Mouse (Mus musculus) embryonic stem cell, embryonic (primary cell): ENCODE measurements around the gene Klf7.
"Not testable (repeated sequence)": the region's sequence is repeated elsewhere in the genome, so short reads cannot be mapped to it uniquely, and the experiment has no call there.

Experiments used
- CTCF ChIA-PET, 4 experiments: fragments of 300-600 bp in 2 of 4; fragments of 350-600 bp in 2 of 4; sonication (Branson Sonifier 250); formaldehyde crosslinking; loops; one replicate each; lab custom pipeline; 2022; ENCODE audit warnings: inconsistent platforms in 2 of 4; lab: Charles Lee
- POLR2A ChIA-PET, 4 experiments: fragments of 300-600 bp in 2 of 4; fragments of 350-600 bp in 2 of 4; sonication (Branson Sonifier 250); formaldehyde crosslinking; loops; one replicate each; lab custom pipeline; 2022; ENCODE audit warnings: antibody characterized with exemption in 4 of 4, inconsistent platforms in 1 of 4; lab: Charles Lee

The Klf7 gene

DNA sequence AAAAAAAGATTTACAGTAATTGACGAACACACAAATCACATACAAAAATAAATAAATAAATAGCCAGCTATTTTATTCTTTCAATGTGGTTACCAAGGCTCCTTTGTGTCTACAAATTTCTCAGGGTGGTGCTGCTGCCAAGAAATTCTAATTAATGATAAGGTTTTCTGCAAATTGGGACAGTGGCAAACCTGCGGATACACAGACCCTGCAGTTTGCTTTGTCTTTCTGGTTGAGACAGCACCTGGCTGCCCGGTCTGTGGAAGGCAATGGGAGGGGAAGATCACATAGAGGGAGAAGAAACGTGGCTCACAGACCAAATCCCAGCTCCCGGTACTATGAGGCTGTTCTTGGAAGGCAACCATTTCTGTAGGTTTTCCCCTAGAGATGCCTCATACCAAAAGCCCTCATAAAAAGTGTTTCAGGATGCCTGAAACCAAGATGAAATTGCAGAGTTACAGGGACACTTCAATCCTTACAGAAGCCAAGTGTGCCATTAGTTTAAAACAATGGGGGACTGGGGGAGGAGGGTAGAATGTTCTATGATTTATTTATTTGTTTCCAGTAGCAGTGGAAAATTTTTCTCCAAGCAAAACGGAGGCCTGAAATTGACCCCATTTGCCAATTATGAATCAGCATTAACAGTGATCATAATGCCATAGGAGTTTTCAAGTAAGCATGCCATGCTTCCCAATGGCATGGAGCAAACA is 5.2 kb downstream of the Klf7 start:
- POLR2A ChIA-PET = interaction anchor here in 1 of 4 experiments (0.6 to 1.4 kb wide), 3 partner anchors 9 to 955 kb away, joined by 3 to 4 read pairs (median 4); no protein-coding TSS in a partner anchor
- CTCF ChIA-PET = no interaction called here

- CTCF ChIA-PET = no interaction called here
- POLR2A ChIA-PET = interaction anchor here in 1 of 4 experiments (0.5 to 1.2 kb wide), 4 partner anchors 18 to 1054 kb away, joined by 3 to 4 read pairs (median 3); no protein-coding TSS in a partner anchor
These were observed 7.5 kb downstream of the Klf7 start for GRCm38 (mm10) chr1:64114579-64114978.

DNA sequence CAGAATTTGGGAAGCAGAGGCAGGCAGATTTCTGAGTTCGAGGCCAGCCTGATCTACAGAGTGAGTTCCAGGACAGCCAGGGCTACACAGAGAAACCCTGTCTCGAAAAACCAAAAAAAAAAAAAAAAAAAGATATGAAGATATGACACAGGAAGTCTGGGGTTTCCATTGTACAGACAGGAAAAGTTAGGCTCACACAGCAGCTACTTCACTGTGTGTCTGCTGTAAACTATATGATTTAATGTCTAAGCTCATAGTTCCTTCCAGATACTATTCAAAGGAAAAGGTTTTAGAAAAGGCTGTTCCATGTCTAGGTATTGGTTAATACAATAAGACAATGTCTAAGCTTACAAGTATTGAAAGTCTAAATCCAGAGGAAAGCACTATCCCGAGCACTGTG is 13.4 kb downstream of the Klf7 start:
- POLR2A ChIA-PET = interaction anchor here in 3 of 4 experiments (0.7 to 5.1 kb wide), 7 partner anchors 10 to 540 kb away, joined by 4 to 33 read pairs (median 7); partner anchors contain the start of gene Klf7 (in 3 of the 3)
- CTCF ChIA-PET = not testable (repeated sequence)

DNA sequence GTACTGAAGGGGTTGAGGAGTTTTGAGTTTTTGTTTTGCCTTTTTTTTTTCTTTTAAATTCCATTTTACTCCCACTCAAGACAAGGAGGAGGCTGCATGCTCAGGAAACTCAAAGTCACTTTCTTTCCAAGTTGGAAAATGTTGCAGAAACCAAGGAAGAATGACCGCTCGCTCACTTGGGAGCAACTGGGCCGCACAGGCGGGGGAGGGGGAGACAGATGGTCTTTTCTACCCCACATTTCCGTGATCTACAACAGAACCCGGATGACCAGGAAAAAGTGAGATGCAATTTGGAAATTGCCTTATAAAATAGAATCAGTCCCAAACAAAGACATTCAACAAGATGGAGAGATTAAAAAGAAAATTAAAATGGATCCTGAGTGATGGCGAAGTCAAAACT is 14.6 kb downstream of the Klf7 start:
- ChIA-PET POLR2A (interaction anchor here in 2 of 4 experiments (3.4 to 5.1 kb wide), 2 partner anchors 14 to 15 kb away, joined by 16 to 33 read pairs; partner anchors contain the start of gene Klf7 (in 2 of the 2)), CTCF (interaction anchor here in 1 of 4 experiments (0.6 kb wide), 1 partner anchor 758 kb away, joined by 3 read pairs; no protein-coding TSS in a partner anchor)

DNA sequence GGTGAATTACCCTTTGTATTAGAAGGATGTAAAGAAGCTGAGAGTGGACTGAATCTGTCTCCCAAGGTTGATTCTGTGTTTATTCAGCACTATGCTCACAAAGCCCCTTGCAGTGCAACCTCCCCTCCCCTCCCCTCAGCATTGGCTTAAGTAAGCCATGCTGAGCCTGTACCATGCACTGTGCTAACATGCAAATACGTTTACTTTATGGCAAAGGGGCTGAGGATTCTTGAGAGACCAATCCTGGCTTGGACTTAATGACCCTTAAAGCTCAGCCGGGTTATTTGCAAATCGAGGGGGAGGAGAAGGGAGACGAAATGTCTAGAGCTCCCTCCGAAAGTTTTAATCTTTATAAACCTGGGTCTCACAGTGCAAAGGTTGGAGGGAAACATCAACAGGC is 16.0 kb downstream of the Klf7 start:
- CTCF ChIA-PET = no interaction called here
- POLR2A ChIA-PET = interaction anchor here in 3 of 4 experiments (0.9 to 2.6 kb wide), 4 partner anchors 16 to 201 kb away, joined by 3 to 15 read pairs (median 10); partner anchors contain the start of gene Klf7 (in 3 of the 3)

- CTCF ChIA-PET = interaction anchor here in 1 of 4 experiments (0.6 kb wide), 1 partner anchor 415 kb away, joined by 4 read pairs; no protein-coding TSS in a partner anchor
- POLR2A ChIA-PET = interaction anchor here in 3 of 4 experiments (0.8 to 2.6 kb wide), 5 partner anchors 11 to 202 kb away, joined by 3 to 15 read pairs (median 4); partner anchors contain the start of gene Klf7 (in 3 of the 3)
These were observed 16.9 kb downstream of the Klf7 start for GRCm38 (mm10) chr1:64105181-64105646.

DNA sequence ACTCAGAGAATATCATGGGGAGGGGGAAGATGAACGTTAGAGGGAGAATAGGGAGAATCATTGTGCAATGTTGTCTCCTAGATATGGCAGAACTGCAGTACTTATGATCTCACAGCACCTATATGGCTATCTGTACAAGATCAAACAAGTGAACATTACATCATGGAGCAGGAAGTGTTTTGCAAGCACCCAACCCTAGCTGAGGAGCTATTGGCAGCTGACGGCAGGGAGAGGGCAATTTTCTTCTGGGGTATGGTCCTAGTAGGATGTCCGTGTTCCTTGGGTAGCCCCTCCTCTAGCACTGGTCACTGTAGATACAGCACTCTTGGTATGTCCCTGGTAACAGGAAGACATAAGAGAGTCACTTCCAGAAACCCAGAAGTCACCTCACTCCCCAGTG is 17.4 kb downstream of the Klf7 start:
- ChIA-PET POLR2A (interaction anchor here in 2 of 4 experiments (0.8 to 2.6 kb wide), 3 partner anchors 11 to 17 kb away, joined by 3 to 15 read pairs (median 15); partner anchors contain the start of gene Klf7 (in 2 of the 2)), CTCF (interaction anchor here in 2 of 4 experiments (0.6 kb wide), 2 partner anchors 16 to 414 kb away, joined by 3 to 4 read pairs; no protein-coding TSS in a partner anchor)

GRCm38 (mm10) chr1:64101331-64101730 is 20.8 kb downstream of the Klf7 start:
- POLR2A ChIA-PET = interaction anchor here in 3 of 4 experiments (0.7 to 5.7 kb wide), 9 partner anchors 12 to 22 kb away, joined by 3 to 47 read pairs (median 3); partner anchors contain the start of gene Klf7 (in 3 of the 3)
- CTCF ChIA-PET = no interaction called here

GRCm38 (mm10) chr1:64098800-64099199 is 23.3 kb downstream of the Klf7 start:
- ChIA-PET POLR2A (interaction anchor here in 2 of 4 experiments (0.7 to 5.7 kb wide), 3 partner anchors 23 to 51 kb away, joined by 3 to 47 read pairs (median 19); partner anchors contain the start of gene Klf7 (in 2 of the 2)), CTCF (interaction anchor here in 1 of 4 experiments (0.6 kb wide), 1 partner anchor 53 kb away, joined by 7 read pairs; no protein-coding TSS in a partner anchor)

DNA sequence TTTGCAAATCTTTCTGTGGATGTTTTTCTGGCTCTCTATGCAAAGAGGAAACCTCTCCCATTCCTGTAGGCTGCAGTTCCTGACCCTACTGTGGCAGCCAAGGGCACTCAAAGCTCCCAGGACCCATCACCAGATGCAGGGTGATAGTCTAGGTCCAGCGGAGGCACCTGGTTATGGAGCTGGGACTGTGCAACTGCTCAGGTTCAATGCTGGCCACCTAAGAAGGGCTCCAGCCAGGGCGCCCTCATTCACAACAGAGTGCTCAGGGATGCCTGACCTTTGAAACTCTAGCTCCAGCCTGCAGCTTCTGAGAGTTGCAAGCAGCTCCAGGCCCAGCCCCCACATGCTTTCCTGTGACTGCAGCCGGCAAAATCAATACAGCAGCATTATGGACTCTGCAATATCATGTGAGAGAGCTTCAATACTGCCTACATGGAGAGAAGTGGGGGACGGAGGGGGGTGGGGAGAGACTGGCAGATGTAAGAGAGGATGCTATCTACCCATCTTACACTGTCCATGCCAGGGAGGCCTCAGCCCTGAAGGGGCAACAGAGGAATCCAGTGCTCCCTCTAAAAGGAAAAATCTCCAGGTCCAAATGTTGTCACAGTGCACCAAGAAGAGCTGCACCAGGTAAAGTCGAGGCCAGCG is 24.3 kb downstream of the Klf7 start:
- ChIA-PET POLR2A (interaction anchor here in 3 of 4 experiments (0.5 to 5.7 kb wide), 9 partner anchors 14 to 282 kb away, joined by 3 to 47 read pairs (median 4); partner anchors contain the start of gene Klf7 (in 3 of the 3)), CTCF (no interaction called here)

- ChIA-PET POLR2A (interaction anchor here in 2 of 4 experiments (0.9 to 1.1 kb wide), 2 partner anchors 29 kb away, joined by 3 to 4 read pairs; partner anchors contain the start of gene Klf7 (in 2 of the 2)), CTCF (no interaction called here)
These were observed 29.1 kb downstream of the Klf7 start for GRCm38 (mm10) chr1:64093018-64093417.

DNA sequence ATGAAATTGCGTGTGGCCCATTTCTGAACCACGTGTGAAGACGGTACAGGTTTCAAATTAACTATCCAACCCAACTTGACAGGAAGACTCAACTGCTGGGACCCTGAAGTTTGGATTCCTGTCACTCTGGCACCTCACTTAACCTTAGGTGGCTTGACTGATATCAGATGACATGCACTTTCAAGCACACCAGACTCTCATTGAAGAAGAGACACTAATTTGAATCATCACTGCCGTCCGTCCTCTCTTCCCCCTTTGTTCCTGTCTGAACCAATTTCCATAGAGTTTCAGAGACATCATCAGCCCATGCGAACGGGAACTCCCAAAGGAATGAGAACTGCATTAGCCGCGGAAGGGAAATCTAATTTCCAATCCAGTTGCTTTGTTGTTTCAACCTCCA is 30.5 kb downstream of the Klf7 start:
- POLR2A ChIA-PET = interaction anchor here in 1 of 4 experiments (1.6 kb wide), 1 partner anchor 30 kb away, joined by 11 read pairs; the partner anchor contains the start of gene Klf7
- CTCF ChIA-PET = no interaction called here

DNA sequence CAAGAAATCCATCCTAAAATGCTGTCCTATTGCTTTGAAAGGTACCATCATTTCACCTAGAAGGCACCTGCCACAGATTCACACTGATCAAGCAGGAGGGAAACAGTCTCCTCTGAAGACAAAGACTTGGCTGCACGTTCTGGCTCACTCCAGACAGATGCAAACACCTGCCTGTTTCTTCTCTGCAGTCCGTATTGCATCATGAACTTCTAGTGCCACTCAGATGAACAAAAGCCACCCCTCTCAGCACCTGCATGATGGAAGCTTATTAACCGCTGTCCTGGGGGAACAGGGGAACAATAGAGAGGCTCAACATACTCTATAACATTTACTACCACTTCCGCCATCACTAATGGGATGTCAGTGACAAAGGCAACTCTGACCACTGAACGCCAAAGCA is 31.5 kb downstream of the Klf7 start:
- ChIA-PET POLR2A (interaction anchor here in 3 of 4 experiments (0.5 to 5.6 kb wide), 6 partner anchors 11 to 31 kb away, joined by 3 to 29 read pairs (median 10); partner anchors contain the start of gene Klf7 (in 3 of the 3)), CTCF (no interaction called here)

- CTCF ChIA-PET = interaction anchor here in 1 of 4 experiments (0.6 kb wide), 1 partner anchor 487 kb away, joined by 4 read pairs; no protein-coding TSS in a partner anchor
These were observed 32.4 kb downstream of the Klf7 start for GRCm38 (mm10) chr1:64089691-64090090.

DNA sequence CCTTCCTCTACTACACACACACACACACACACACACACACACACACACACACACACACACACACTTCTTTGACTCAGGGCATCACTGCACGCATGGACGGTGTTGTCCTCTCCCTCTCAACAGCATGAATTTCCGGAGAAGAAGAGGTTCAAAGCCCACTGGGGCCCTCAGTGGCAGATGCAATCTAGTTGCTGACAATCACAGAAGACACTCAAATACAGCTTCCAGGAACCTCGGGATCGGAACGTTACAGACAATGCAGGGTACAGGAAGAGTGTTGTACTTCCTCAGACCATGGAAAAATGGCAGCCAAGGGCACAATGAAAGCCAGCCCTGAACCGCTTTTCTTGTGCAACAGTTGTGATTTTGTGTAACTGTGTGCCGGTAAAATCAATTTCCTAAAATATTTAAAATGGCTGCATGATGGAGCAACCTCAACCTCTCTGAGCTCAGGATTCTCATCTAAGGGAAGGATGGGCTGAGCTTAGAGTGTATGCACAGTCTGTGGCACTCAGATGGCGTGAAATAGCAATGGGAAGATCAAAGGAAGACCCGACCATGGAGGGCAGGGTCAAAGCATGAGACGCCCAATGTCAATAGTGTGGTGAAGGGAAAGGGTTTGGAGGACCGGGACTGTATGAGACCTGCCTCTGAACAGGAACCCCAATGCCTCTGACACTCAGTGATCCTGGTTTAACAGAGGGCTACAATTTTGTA is 33.3 kb downstream of the Klf7 start:
- CTCF ChIA-PET = no interaction called here
- POLR2A ChIA-PET = interaction anchor here in 3 of 4 experiments (1.0 to 5.6 kb wide), 9 partner anchors 10 to 37 kb away, joined by 3 to 29 read pairs (median 3); partner anchors contain the start of gene Klf7 (in 3 of the 3)

More at GRCm38 (mm10) chr1:64089691-64090090, 32.4 kb downstream of the Klf7 start:
- POLR2A ChIA-PET = interaction anchor here in 3 of 4 experiments (0.6 to 5.6 kb wide), 9 partner anchors 11 to 132 kb away, joined by 3 to 29 read pairs (median 9); partner anchors contain the start of gene Klf7 (in 3 of the 3)

DNA sequence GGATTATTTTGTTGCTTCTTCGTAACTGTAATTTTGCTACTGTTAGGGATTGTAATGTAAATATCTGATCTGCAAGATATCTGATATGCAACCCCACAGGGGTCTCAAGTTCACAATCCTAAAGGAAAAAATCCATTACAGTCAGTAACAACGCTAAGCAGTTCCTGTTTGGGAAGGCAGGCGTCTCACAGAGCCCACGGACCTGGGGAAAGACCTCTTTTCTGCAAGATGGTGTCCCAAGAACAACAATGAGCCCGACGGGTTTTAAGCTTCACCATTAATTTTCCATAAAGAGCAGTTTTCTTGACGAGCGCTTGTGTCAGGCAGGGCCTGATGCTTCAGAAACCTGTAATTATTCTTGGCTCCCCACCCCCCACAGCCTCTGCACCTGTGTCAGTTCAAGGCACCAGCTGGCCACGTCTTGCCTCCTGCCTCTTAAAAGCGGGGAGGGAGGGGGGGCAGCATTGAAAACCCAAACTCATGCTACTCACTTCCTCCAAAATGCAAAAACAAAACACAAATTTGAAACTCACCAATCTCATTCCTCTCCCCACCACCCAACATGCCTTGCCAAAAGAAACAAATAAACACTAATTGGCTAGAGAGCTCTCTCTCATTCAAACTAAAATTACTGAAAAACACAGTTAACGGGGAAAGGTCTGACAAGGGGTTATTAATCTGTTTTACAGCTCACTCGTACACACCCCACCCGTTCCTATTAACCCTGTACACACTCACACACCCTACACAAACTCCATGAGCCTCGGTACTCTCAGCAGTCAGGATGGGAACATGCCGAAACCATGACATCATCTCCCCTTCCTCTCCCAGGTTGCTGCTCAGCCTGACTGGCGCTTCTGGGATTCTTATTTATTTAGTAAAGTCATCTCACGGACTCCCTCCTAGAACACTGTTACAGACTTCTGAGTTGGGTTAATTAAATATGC is 34.2 kb downstream of the Klf7 start:
- ChIA-PET POLR2A (interaction anchor here in 3 of 4 experiments (0.8 to 5.6 kb wide), 8 partner anchors 9 to 37 kb away, joined by 3 to 29 read pairs (median 8); partner anchors contain the start of gene Klf7 (in 3 of the 3)), CTCF (interaction anchor here in 1 of 4 experiments (0.7 kb wide), 1 partner anchor 30 kb away, joined by 3 read pairs; no protein-coding TSS in a partner anchor)
